Mouse (Mus musculus) liver, embryonic 11.5 days (tissue): ENCODE measurements at regions not wholly inside any gene's neighbourhood (a gene's known extent, or its start where the extent isn't known, plus 50 kb on each side); places are given as distances from the start of the nearest gene placed in this dataset.

Experiments
- ATAC-seq: fragments of 200-750 bp; cut with Nextera tagmentation; replicated peaks from 2 replicates; pipeline ENCODE4 v1.8.0; 2017; ENCODE audit warnings: moderate number of reproducible peaks, mild to moderate bottlenecking, moderate TSS enrichment, moderate library complexity; ENCODE audit not compliant: low FRiP score
- DNase-seq: peaks from one replicate; pipeline ENCODE4 v3.0.0-alpha.2; 2017; ENCODE audit warnings: low spot score
- H3K27ac ChIP-seq: fragments of 300-500 bp; sonication (generic); 2 replicates; pipeline ENCODE4 v1.5.1; 2014; ENCODE audit warnings: mild to moderate bottlenecking, low read depth, low read length, control low read depth
- H3K27me3 ChIP-seq: fragments of 300-500 bp; sonication (generic); replicated peaks from 2 replicates; pipeline ENCODE4 v1.6.1; 2014; ENCODE audit warnings: low read length, mixed read lengths; ENCODE audit not compliant: control insufficient read depth, insufficient read depth
- H3K36me3 ChIP-seq: fragments of 300-500 bp; sonication (generic); 2 replicates; pipeline ENCODE4 v1.6.1; 2014; ENCODE audit warnings: mild to moderate bottlenecking, low read length, moderate library complexity, mixed read lengths; ENCODE audit not compliant: control insufficient read depth, insufficient read depth
- H3K4me1 ChIP-seq: fragments of 300-500 bp; sonication (generic); replicated peaks from 2 replicates; pipeline ENCODE4 v1.6.1; 2014; ENCODE audit warnings: low read length, mixed read lengths; ENCODE audit not compliant: control insufficient read depth, insufficient read depth
- H3K4me2 ChIP-seq: fragments of 300-500 bp; sonication (generic); 2 replicates; pipeline ENCODE4 v1.6.1; 2014; ENCODE audit warnings: mild to moderate bottlenecking, control low read depth, moderate library complexity
- H3K4me3 ChIP-seq: fragments of 300-500 bp; sonication (generic); 2 replicates; pipeline ENCODE4 v1.5.1; 2014; ENCODE audit warnings: low read depth, low read length, control low read depth
- H3K9ac ChIP-seq: fragments of 300-500 bp; sonication (generic); 2 replicates; pipeline ENCODE4 v1.6.1; 2014; ENCODE audit warnings: low read depth, low read length, control low read depth
- H3K9me3 ChIP-seq: fragments of 300-500 bp; sonication (generic); 2 replicates; pipeline ENCODE4 v1.6.1; 2016; ENCODE audit warnings: low read length, inconsistent platforms, mixed read lengths; ENCODE audit not compliant: control insufficient read depth
- WGBS: fragments of 180-500 bp; shearing (Covaris S2); extraction: QIAGEN DNeasy Blood & Tissue Kit; methylation state at CpG from one replicate; pipeline ENCODE4 v1.1.7; 2014; 5-methylcytosine and 5-hydroxymethylcytosine counted together

DNA sequence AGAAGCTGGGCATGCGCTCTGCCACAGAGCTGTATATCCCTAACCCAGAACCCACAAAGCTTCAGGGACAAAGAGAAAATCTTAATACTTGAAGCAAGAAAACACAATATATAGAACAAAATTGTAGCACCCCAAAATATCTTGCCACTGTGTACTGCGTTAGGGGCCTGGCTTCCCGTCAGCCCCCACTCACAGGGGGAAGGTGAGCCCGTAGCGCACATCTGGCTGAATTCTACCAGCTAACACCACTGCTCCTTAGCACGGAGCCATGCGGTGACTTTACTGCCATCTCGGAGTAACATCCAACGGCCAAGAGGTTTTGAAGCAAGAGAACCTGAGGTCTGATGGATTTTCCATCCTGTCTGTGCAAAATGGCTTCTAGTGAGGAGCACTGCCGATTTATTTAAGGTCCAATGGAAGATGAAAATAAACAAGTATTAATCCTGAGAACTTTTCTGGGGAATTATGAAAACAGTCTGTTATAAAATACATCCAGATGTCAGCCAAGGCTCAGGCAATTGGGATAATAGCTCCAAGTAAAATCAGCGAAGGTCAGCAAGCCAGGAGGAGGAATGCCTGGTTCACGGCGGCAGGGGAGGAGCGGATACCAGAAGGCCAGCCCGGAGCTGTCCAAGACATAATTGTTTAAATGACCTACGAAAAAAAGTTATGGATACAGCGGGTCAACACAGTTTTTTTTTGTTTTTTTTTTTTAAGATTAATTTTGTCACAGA lies 170.0 kb upstream of the Zfp637 start:
- no peaks in the 10 kb centered on the region for H3K27me3 ChIP-seq
- H3K27ac ChIP-seq: no peak overlapping the region
- no peak overlapping the region for H3K9ac ChIP-seq
- no peak for DNase-seq
- ATAC-seq: no peak
- no peaks in the 10 kb centered on the region for H3K36me3 ChIP-seq
- H3K4me2 ChIP-seq: no peak overlapping the region
- H3K4me1 ChIP-seq: no peaks in the 10 kb centered on the region
- H3K4me3 ChIP-seq: no peak overlapping the region
- H3K9me3 ChIP-seq: no peaks in the 10 kb centered on the region
- WGBS: 77% methylated on average over 17 of the region's 17 CpGs

- no peaks in the 10 kb centered on the region for H3K36me3 ChIP-seq
- no peaks in the 10 kb centered on the region for H3K27me3 ChIP-seq
- DNase-seq (no peak), ATAC-seq (0 out of 2 replicates have a peak, but pooled peaks have one; percentile 43)
- no peak overlapping the region for H3K4me3 ChIP-seq
- H3K9ac ChIP-seq: no peak overlapping the region
- no peak overlapping the region for H3K27ac ChIP-seq
- WGBS: 45% methylated on average over 15 of the region's 15 CpGs
- H3K4me1 ChIP-seq: no peaks in the 10 kb centered on the region; the same call in 1 of the 2 replicates
- H3K9me3 ChIP-seq: no peaks in the 10 kb centered on the region
- H3K4me2 ChIP-seq: no peak overlapping the region
Measured at GRCm38 (mm10) chr6:117675059-117675800, 165.8 kb upstream of the Zfp637 start.

DNA sequence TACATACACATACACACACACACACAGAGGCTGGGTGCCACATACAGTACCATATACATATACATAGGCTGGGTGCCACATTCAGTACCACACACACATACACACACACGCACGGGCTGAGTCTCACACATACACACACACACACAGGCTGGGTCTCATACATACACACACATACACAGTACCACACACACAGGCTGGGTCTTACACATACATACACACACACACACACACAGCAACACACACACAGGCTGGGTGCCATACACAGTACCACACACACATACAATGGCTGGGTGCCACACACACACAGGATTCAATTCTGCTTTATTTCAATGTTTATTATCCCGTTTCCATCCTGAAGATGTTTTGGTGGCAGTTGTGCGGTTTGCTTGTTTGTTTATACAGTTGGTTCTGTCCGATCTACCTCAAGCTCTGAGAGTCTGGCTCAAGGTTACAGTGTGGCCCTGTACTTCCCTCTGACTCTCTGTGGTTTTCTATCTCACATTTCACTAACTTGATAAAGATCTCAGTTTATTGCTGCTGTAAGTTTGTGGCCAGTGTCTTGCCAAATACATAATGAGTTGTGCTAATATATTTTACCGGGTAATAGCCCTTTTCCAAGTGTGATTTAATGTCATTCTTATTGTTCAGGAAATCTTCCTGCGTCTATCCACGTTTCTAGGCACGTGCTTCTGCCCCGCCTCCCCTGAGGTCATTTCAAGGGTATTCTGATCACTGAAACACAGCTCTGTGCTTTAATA lies 164.7 kb upstream of the Zfp637 start:
- Histone ChIP-seq H3K36me3 (no peaks in the 10 kb centered on the region), H3K27me3 (no peaks in the 10 kb centered on the region), H3K9ac (no peak overlapping the region), H3K4me3 (no peak overlapping the region), H3K4me1 (no peaks in the 10 kb centered on the region; the same call in 1 of the 2 replicates), H3K9me3 (no peaks in the 10 kb centered on the region), H3K4me2 (no peak overlapping the region), H3K27ac (no peak overlapping the region)
- DNase-seq: no peak
- WGBS: 57% methylated on average over 10 of the region's 10 CpGs
- ATAC-seq: no peak

- Histone ChIP-seq H3K36me3 (no peaks in the 10 kb centered on the region), H3K9ac (no peak overlapping the region), H3K27me3 (no peaks in the 10 kb centered on the region), H3K4me3 (no peak overlapping the region), H3K9me3 (peaks cover 2% of the 10 kb centered on the region; the same call in 1 of the 2 replicates), H3K27ac (no peak overlapping the region), H3K4me2 (no peak overlapping the region), H3K4me1 (no peaks in the 10 kb centered on the region; the same call in 1 of the 2 replicates)
- ATAC-seq (no peak), DNase-seq (no peak)
- 58% methylated on average over 7 of the region's 7 CpGs for WGBS
Measured at GRCm38 (mm10) chr6:117677062-117677461, 163.9 kb upstream of the Zfp637 start.

DNA sequence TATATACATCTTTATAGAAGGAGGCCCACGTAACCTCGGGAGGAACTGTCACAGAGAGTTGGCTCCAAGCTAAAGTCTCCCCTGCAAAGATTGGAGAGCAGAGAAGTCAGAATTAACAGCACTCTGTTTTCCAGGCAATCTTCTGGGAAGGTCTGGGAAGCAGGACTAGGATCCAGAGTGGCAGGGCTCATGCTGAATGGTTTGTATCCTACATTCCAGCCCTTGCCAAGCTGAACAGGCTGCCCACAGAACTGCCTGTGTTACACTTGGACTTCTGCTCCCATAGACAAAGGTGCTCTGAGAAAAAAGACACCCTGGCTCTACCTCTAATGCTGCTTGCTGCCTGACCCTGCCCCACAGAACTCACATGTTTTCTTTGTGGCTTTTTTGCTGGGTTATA lies 163.2 kb upstream of the Zfp637 start:
- WGBS: 83% methylated on average over 2 of the region's 2 CpGs
- peaks cover 2% of the 10 kb centered on the region; the same call in 1 of the 2 replicates for H3K9me3 ChIP-seq
- no peaks in the 10 kb centered on the region for H3K27me3 ChIP-seq
- no peak for DNase-seq
- H3K9ac ChIP-seq: no peak overlapping the region
- no peak overlapping the region for H3K4me3 ChIP-seq
- no peaks in the 10 kb centered on the region; the same call in 1 of the 2 replicates for H3K4me1 ChIP-seq
- no peak for ATAC-seq
- H3K4me2 ChIP-seq: no peak overlapping the region
- no peaks in the 10 kb centered on the region for H3K36me3 ChIP-seq
- no peak overlapping the region for H3K27ac ChIP-seq

- H3K36me3 ChIP-seq: no peaks in the 10 kb centered on the region
- no peak overlapping the region for H3K4me2 ChIP-seq
- no peak overlapping the region for H3K4me3 ChIP-seq
- H3K9me3 ChIP-seq: peaks cover 2% of the 10 kb centered on the region; the same call in 1 of the 2 replicates
- no peak for DNase-seq
- WGBS: 61% methylated on average over 5 of the region's 5 CpGs
- no peak overlapping the region for H3K27ac ChIP-seq
- no peaks in the 10 kb centered on the region; the same call in 1 of the 2 replicates for H3K4me1 ChIP-seq
- no peak for ATAC-seq
- no peaks in the 10 kb centered on the region for H3K27me3 ChIP-seq
- H3K9ac ChIP-seq: no peak overlapping the region
Measured at GRCm38 (mm10) chr6:117678276-117678675, 162.7 kb upstream of the Zfp637 start.

- no peak overlapping the region for H3K4me3 ChIP-seq
- H3K27ac ChIP-seq: no peak overlapping the region
- DNase-seq: no peak
- no peaks in the 10 kb centered on the region for H3K27me3 ChIP-seq
- WGBS: 66% methylated on average over 4 of the region's 4 CpGs
- H3K4me2 ChIP-seq: no peak overlapping the region
- H3K4me1 ChIP-seq: no peaks in the 10 kb centered on the region; the same call in 1 of the 2 replicates
- peaks cover 2% of the 10 kb centered on the region; the same call in 1 of the 2 replicates for H3K9me3 ChIP-seq
- no peak overlapping the region for H3K9ac ChIP-seq
- no peak for ATAC-seq
- no peaks in the 10 kb centered on the region for H3K36me3 ChIP-seq
Measured at GRCm38 (mm10) chr6:117678877-117679276, 162.1 kb upstream of the Zfp637 start.

DNA sequence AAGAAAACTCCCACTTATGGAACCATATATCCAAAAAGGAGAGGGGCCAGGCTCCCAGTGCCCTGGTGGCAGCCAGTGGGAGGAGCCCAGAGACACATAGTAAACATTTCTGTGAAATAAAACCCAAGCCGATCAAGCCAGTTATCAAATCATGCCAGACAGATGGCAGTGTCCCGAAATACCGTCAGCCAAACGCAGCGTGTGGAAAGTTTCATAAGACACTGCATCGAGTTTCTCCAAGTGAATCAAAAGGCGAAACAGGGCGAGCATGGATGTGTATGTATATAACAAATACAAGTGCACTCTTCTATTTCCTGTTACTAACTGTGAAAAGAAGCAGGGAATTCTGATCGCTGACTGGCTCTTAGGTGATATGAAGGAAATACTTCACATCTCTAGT lies 154.8 kb upstream of the Zfp637 start:
- H3K4me1 ChIP-seq: no peaks in the 10 kb centered on the region
- no peak overlapping the region for H3K4me3 ChIP-seq
- 78% methylated on average over 9 of the region's 9 CpGs for WGBS
- DNase-seq (no peak), ATAC-seq (no peak)
- H3K27ac ChIP-seq: no peak overlapping the region
- no peak overlapping the region for H3K4me2 ChIP-seq
- no peaks in the 10 kb centered on the region for H3K36me3 ChIP-seq
- H3K27me3 ChIP-seq: no peaks in the 10 kb centered on the region
- H3K9ac ChIP-seq: no peak overlapping the region
- H3K9me3 ChIP-seq: peaks cover 2% of the 10 kb centered on the region; the same call in 1 of the 2 replicates
